16 mouse cellular contexts compared by ENCODE assay signal in the genomic region with DNA sequence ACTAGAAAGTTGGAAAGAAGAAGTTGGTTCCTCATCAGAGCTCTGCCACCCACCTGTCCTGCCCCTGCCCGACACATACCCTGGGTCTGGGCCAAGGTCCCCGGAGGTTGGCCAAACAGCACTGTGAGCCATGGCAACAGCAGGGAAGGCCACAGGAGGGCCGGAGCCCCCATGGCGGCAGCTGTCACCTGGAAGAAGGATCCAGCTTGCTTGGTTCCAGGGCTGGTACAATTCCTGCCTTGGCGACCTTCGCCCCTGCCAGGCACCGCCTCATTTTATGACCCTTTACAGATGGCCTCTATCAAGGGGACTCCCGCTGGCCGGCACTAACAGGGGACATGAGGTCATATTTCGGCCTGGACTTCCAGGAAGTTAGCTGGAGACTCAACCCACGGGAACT. TPM values are rescaled to one million over a fixed set of nuclear protein-coding genes. Genes with fewer than 3 reads are reported as not detected.
A peak's percentile ranks its signal among the peaks of the same experiment; 100 is the strongest.
DNase-seq lines count a peak whose midpoint lies in the region; ATAC-seq and TF ChIP-seq lines count a peak whose summit lies in the region.
"Had no signal": no experiment of that assay in that cellular context is flagged by ENCODE, and none has a peak within 500 bp of the region (broad histone marks: within the 10 kb centered on the region; RNA-seq: fewer than 3 reads in every experiment).

A gene (minus strand): TSS at position 241 of the 400 bp plus-strand sequence.

- TF ChIP-seq CTCF in stomach, postnatal 0 days (IDR thresholded peaks at IDR 0.05; ENCODE audit: low read depth): no peak

- H3K4me1 ChIP-seq in intestine, embryonic 15.5 days (replicated peaks): peaks cover 19% of the 10 kb centered on the region
- H3K4me1 ChIP-seq in stomach, postnatal 0 days (replicated peaks; ENCODE audit: control insufficient read depth, insufficient read depth): 0 out of 2 replicates have a peak, but pooled peaks cover 3% of the 10 kb centered on the region

- peak; percentile 85 for ATAC-seq in intestine, embryonic 15.5 days
- no peak; the same call in 1 of the 2 replicates for ATAC-seq in stomach, postnatal 0 days (ENCODE audit: low FRiP score, low TSS enrichment)
- ATAC-seq: forebrain, embryonic 16.5 days; inflammation-experienced regulatory T-cells, adult 6 months had no signal

- H3K27me3 ChIP-seq in intestine, embryonic 15.5 days (replicated peaks): no peaks in the 10 kb centered on the region
- H3K27me3 ChIP-seq in stomach, postnatal 0 days (ENCODE audit: control insufficient read depth, insufficient read depth, low read length): no peaks in the 10 kb centered on the region

- peak within 1 kb of the TSS; percentile 18 for H3K9ac ChIP-seq in intestine, embryonic 15.5 days
- no peak within 1 kb of the TSS for H3K9ac ChIP-seq in stomach, postnatal 0 days (ENCODE audit: low read length)
- H3K9ac ChIP-seq: liver, embryonic 15.5 days had no signal

- H3K36me3 ChIP-seq in intestine, embryonic 15.5 days: no peaks in the 10 kb centered on the region
- no peaks in the 10 kb centered on the region for H3K36me3 ChIP-seq in stomach, postnatal 0 days (ENCODE audit: control insufficient read depth, insufficient read depth, low read length)
- H3K36me3 ChIP-seq: liver, embryonic 15.5 days had no signal

- peak within 1 kb of the TSS; percentile 84 for H3K27ac ChIP-seq in intestine, embryonic 15.5 days
- no peak within 1 kb of the TSS for H3K27ac ChIP-seq in stomach, postnatal 0 days (replicated peaks)
- H3K27ac ChIP-seq: liver, embryonic 15.5 days; macrophage had no signal

- H3K4me3 ChIP-seq in intestine, embryonic 15.5 days (replicated peaks): peak within 1 kb of the TSS; percentile 36
- no peak within 1 kb of the TSS for H3K4me3 ChIP-seq in stomach, postnatal 0 days (ENCODE audit: low read depth, low read length)
- H3K4me3 ChIP-seq: liver, embryonic 15.5 days had no signal

- DNase-seq in heart, postnatal 4 days: peak; percentile 11
- no peak for DNase-seq in heart, adult 9 months (ENCODE audit: low spot score in 2 of 2)
- peak; percentile 72 for DNase-seq in kidney, postnatal 10 days
- DNase-seq in stomach, postnatal 0 days (ENCODE audit: low spot score): peak; percentile 41
- no peak for DNase-seq in urinary bladder, postnatal 4 days (ENCODE audit: low spot score in 2 of 2)
- no peak for DNase-seq in heart, postnatal 25 days (ENCODE audit: low spot score)
- DNase-seq: cerebellum, postnatal 25 days; heart, postnatal 10 days had no signal

- no peak for TF ChIP-seq EP300 in stomach, postnatal 0 days (optimal IDR thresholded peaks at IDR 0.05)

- WGBS in intestine, embryonic 15.5 days: 28% methylated on average over 11 of the region's 11 CpGs
- 65% methylated on average over 11 of the region's 11 CpGs for WGBS in stomach, postnatal 0 days

- H3K9me3 ChIP-seq in intestine, embryonic 15.5 days: no peaks in the 10 kb centered on the region
- no peaks in the 10 kb centered on the region for H3K9me3 ChIP-seq in stomach, postnatal 0 days (ENCODE audit: control insufficient read depth, low read length)
- H3K9me3 ChIP-seq: liver, embryonic 15.5 days had no signal

- intact Hi-C loops in heart, postnatal 25 days (cut with DNase I): no loop called here

- H3K4me2 ChIP-seq in intestine, embryonic 15.5 days (replicated peaks): peak within 1 kb of the TSS; percentile 99
- H3K4me2 ChIP-seq in stomach, postnatal 0 days (replicated peaks; ENCODE audit: low read depth): no peak within 1 kb of the TSS
- H3K4me2 ChIP-seq: liver, embryonic 15.5 days had no signal

RNA-seq across cellular contexts. Expression of the gene that starts here (rescaled TPM):
- not detected for total RNA-seq in heart, postnatal 4 days (2021)
- 75.8 and 96.1 TPM in 2 replicates for polyA plus RNA-seq in intestine, embryonic 15.5 days (2015; fragmentation: Nextera tagmentation; extraction: Ambion mirVana)
- polyA plus RNA-seq in stomach, postnatal 0 days (2015; fragmentation: Nextera tagmentation; extraction: Ambion mirVana): 1.2 and 2.0 TPM in 2 replicates
- not detected for total RNA-seq in heart, postnatal 25 days (2021)
- total RNA-seq: heart, postnatal 10 days; left cerebral cortex, postnatal 14 days; midbrain, postnatal 0 days had no signal
- polyA plus RNA-seq: forebrain, embryonic 16.5 days; inflammation-experienced regulatory T-cells, adult 6 months; macrophage; midbrain, postnatal 0 days; neural tube, embryonic 14.5 days had no signal

Comparison
In these comparisons a context has a peak if more than half of its experiments do, and no peak if none do; other contexts are left out.
1. RNA of the gene that starts here (polyA plus RNA-seq): 75.8 to 96.1 TPM in intestine, embryonic 15.5 days; 1.2 to 2.0 TPM in stomach, postnatal 0 days; every median in the first group is over 10 times any median in the second.
2. Peak in DNase-seq in heart, postnatal 4 days; RNA of the gene not detected or under 1 TPM.
3. DNase-seq: peak in kidney, postnatal 10 days (single experiment) and stomach, postnatal 0 days (single experiment); none in heart, adult 9 months (0 of 2), urinary bladder, postnatal 4 days (0 of 2) and heart, postnatal 25 days (single experiment).